21 mouse cellular contexts compared by ENCODE assay signal in the genomic region with DNA sequence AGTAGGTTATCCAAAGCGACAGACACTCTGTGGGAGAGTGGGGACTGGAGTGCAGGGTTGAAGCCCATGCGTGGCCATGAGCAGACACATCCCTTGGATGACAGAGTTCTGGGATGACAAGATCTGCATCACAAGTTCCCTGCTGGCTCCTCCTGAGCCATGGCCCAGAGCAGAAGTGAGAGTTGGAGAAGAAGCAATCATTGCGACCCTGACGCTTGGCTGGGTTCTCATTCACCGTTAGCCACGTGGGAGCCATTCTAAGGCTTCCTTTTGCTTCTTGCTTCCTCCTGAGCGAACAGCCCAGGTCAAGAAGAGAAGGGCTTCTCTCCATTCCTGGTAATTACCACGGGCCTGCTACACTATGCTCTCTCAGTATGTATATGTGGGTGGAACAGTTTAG.
A peak's percentile ranks its signal among the peaks of the same experiment; 100 is the strongest.
DNase-seq lines count a peak whose midpoint lies in the region; ATAC-seq lines count a peak whose summit lies in the region.
"Had no signal": no experiment of that assay in that cellular context is flagged by ENCODE, and none has a peak within 500 bp of the region (broad histone marks: within the 10 kb centered on the region; RNA-seq: fewer than 3 reads in every experiment).

No protein-coding gene starts in this region.

- WGBS in heart, embryonic 10.5 days, result 87% methylated on average over 8 of the region's 8 CpGs

- H3K27me3 ChIP-seq in heart, embryonic 10.5 days (ENCODE audit: insufficient read depth, poor library complexity, severe bottlenecking), result no peaks in the 10 kb centered on the region
- H3K27me3 ChIP-seq: embryonic facial prominence, embryonic 12.5 days had no signal

- H3K36me3 ChIP-seq in heart, embryonic 10.5 days, result no peaks in the 10 kb centered on the region
- H3K36me3 ChIP-seq: embryonic facial prominence, embryonic 10.5 days; embryonic facial prominence, embryonic 12.5 days; forebrain, embryonic 12.5 days; forebrain, embryonic 15.5 days had no signal

- H3K9me3 ChIP-seq in heart, embryonic 10.5 days, result no peaks in the 10 kb centered on the region
- H3K9me3 ChIP-seq: embryonic facial prominence, embryonic 12.5 days; forebrain, embryonic 12.5 days; forebrain, embryonic 15.5 days had no signal

- peak; percentile 6 for DNase-seq in spleen, adult 12 weeks (ENCODE audit: low spot score)
- no peak for DNase-seq in spleen, postnatal 14 days (ENCODE audit: low spot score in 2 of 2)
- peak; percentile 85 for DNase-seq in A20 (ENCODE audit: low read depth, low spot score)
- peak; percentile 32 to 35 for DNase-seq in B cell, adult 2 months
- DNase-seq in cerebellum, adult 9-11 months, result no peak
- no peak for DNase-seq in heart, embryonic 10.5 days (ENCODE audit: low spot score)
- DNase-seq in lung, adult 18-20 months, result no peak
- DNase-seq: adrenal gland, adult 2 months; adrenal gland, postnatal 10 days; adrenal gland, postnatal 25 days; cerebellum, adult 11 months; cerebellum, adult 18-20 months; cerebellum, adult 8-10 months; cerebellum, postnatal 10 days; cerebellum, postnatal 25 days; forebrain, postnatal 0 days had no signal

- peaks cover 10% of the 10 kb centered on the region for H3K4me1 ChIP-seq in heart, embryonic 10.5 days
- H3K4me1 ChIP-seq: embryonic facial prominence, embryonic 12.5 days had no signal

- H3K27ac ChIP-seq in heart, embryonic 10.5 days, result no peak overlapping the region
- H3K27ac ChIP-seq: embryonic facial prominence, embryonic 10.5 days; embryonic facial prominence, embryonic 12.5 days; forebrain, embryonic 12.5 days; forebrain, embryonic 15.5 days had no signal

- no peak overlapping the region for H3K4me3 ChIP-seq in heart, embryonic 10.5 days
- H3K4me3 ChIP-seq: embryonic facial prominence, embryonic 10.5 days; embryonic facial prominence, embryonic 12.5 days; forebrain, embryonic 12.5 days; forebrain, embryonic 15.5 days had no signal

- ATAC-seq in neutrophil, adult 5-6 weeks (ENCODE audit: extremely low read depth, insufficient number of reproducible peaks, low FRiP score, poor library complexity, severe bottlenecking), result peak; percentile 18; the same call in 1 of the 2 replicates
- ATAC-seq: forebrain, embryonic 15.5 days; forebrain, postnatal 0 days had no signal

Comparison
In these comparisons a context has a peak if more than half of its experiments do, and no peak if none do; other contexts are left out.
1. DNase-seq: peak in spleen, adult 12 weeks (single experiment), A20 (single experiment) and B cell, adult 2 months (2 of 2); none in spleen, postnatal 14 days (0 of 2), cerebellum, adult 9-11 months (single experiment), heart, embryonic 10.5 days (single experiment) and lung, adult 18-20 months (0 of 2).